Mouse (Mus musculus): ENCODE measurements around the gene Itih1. TPM values are rescaled to one million over a fixed set of nuclear protein-coding genes. Genes with fewer than 3 reads are reported as not detected.

The Itih1 gene
- polyA plus RNA-seq, 1 experiment from 2014 or later, result 101 TPM

DNA sequence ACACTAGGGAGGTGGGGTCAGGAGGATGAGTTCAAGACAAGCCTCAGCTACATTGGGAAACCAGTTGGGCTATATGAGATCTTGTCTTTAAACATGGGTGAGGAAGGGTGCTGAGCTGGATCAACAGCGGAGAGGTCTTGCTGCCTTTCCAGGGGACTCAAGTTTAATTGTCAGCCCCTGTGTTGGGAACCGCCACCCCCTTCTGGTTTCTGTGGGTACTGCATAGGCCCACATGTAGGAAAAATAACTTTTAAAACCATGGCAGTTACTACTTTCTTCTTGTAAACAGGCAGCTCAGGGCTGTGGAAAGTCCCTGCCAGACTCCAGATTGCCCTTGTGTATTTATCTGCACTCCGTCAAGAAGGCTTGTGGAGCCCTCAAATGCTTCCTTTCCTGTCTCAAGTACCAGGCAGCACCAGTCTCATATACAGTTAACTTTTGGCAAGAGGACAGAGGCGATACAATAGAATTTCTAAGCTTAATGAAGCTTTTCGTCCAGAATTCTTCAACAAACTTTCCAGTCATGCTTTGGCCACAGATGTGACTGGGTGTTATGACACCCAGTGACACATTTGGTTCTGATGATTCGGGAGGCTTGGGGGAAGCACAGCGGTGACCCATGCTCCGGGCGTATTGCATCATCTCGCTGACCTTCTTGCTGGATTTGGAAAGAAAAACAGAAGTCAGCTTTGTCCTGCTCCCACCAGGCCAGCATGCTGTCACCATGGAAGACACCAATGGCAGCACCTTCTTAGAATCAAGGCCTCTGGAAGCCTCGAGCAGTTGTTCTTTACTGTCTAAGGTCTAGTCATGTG is 978 bp upstream of the Itih1 start:
- H3K9ac ChIP-seq (ENCODE audit: low read depth, low read length), result peak overlapping the region; percentile 25; the same call in 1 of the 2 replicates
- 0 out of 2 replicates have a peak overlapping the region, but pooled peaks have one; percentile 10 for H3K4me2 ChIP-seq (ENCODE audit: low read depth, low read length)
- peak overlapping the region; percentile 88 for H3K27ac ChIP-seq (ENCODE audit: low read length)
- 44% methylated on average over 11 of the region's 11 CpGs for WGBS (ENCODE audit: insufficient replicate concordance)
- H3K36me3 ChIP-seq (ENCODE audit: control insufficient read depth, insufficient read depth), result no peaks in the 10 kb centered on the region
- H3K27me3 ChIP-seq (ENCODE audit: control insufficient read depth, insufficient read depth, low read depth, low read length), result no peaks in the 10 kb centered on the region
- peaks cover 6% of the 10 kb centered on the region; the same call in 1 of the 2 replicates for H3K4me1 ChIP-seq (ENCODE audit: control insufficient read depth, low read depth, low read length)
- H3K4me3 ChIP-seq (ENCODE audit: low read depth, low read length), result no peak overlapping the region
- peak; percentile 67 for ATAC-seq (ENCODE audit: low read depth)
- H3K9me3 ChIP-seq (replicated peaks; ENCODE audit: control insufficient read depth, low read length), result no peaks in the 10 kb centered on the region

DNA sequence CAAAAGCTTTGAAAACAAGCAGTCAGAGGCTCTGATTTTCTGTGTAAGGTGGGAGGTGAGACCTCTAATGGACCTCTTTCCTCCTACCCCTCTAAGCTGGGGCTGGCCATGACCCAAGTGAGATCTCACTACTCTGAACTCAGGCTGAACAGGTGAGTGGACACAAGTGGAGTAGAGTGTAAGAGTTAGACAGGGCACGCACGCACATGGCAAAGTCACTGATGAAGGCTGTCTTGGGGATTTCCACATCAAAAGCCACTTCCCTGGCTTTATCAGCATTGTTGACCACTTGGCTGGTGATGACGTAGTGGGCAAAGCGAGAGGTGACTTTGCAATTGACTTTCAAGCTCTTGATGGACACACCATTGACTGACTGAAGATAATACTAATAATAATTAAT is 835 bp downstream of the Itih1 start:
- Histone ChIP-seq H3K9me3 (replicated peaks; ENCODE audit: control insufficient read depth, low read length) (no peaks in the 10 kb centered on the region), H3K27ac (ENCODE audit: low read length) (no peak overlapping the region), H3K9ac (ENCODE audit: low read depth, low read length) (no peak overlapping the region), H3K36me3 (ENCODE audit: control insufficient read depth, insufficient read depth) (no peaks in the 10 kb centered on the region), H3K27me3 (ENCODE audit: control insufficient read depth, insufficient read depth, low read depth, low read length) (no peaks in the 10 kb centered on the region), H3K4me2 (ENCODE audit: low read depth, low read length) (peak overlapping the region; percentile 19), H3K4me1 (ENCODE audit: control insufficient read depth, low read depth, low read length) (peaks cover 6% of the 10 kb centered on the region; the same call in 1 of the 2 replicates), H3K4me3 (ENCODE audit: low read depth, low read length) (no peak overlapping the region)
- no peak for ATAC-seq (ENCODE audit: low read depth)
- 62% methylated on average over 4 of the region's 4 CpGs for WGBS (ENCODE audit: insufficient replicate concordance)

DNA sequence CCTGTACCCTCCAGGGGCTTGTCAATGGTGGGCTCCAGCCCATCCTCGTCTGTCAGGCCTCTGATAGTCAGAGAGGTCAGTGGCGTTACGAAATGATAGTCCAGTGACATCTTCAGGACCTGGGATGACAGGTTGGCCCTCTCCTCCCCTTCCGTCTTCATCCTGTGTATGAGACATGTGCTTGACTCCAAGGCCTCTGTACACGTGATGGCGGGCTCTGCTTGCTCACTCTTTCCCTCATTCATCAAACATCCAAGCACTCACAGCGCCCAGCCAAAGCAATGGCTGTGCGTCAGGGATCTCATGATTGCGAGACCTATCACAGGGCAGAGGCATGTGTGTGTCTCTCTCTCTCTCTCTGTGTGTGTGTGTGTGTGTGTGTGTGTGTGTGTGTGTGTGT is 9.7 kb downstream of the Itih1 start:
- Histone ChIP-seq H3K4me2 (ENCODE audit: low read depth, low read length) (no peak overlapping the region), H3K9ac (ENCODE audit: low read depth, low read length) (no peak overlapping the region), H3K36me3 (ENCODE audit: control insufficient read depth, insufficient read depth) (no peaks in the 10 kb centered on the region), H3K27me3 (ENCODE audit: control insufficient read depth, insufficient read depth, low read depth, low read length) (no peaks in the 10 kb centered on the region), H3K9me3 (replicated peaks; ENCODE audit: control insufficient read depth, low read length) (no peaks in the 10 kb centered on the region), H3K4me3 (ENCODE audit: low read depth, low read length) (no peak overlapping the region), H3K27ac (ENCODE audit: low read length) (no peak overlapping the region), H3K4me1 (ENCODE audit: control insufficient read depth, low read depth, low read length) (no peaks in the 10 kb centered on the region)
- ATAC-seq (ENCODE audit: low read depth), result no peak
- 71% methylated on average over 9 of the region's 9 CpGs for WGBS (ENCODE audit: insufficient replicate concordance)

DNA sequence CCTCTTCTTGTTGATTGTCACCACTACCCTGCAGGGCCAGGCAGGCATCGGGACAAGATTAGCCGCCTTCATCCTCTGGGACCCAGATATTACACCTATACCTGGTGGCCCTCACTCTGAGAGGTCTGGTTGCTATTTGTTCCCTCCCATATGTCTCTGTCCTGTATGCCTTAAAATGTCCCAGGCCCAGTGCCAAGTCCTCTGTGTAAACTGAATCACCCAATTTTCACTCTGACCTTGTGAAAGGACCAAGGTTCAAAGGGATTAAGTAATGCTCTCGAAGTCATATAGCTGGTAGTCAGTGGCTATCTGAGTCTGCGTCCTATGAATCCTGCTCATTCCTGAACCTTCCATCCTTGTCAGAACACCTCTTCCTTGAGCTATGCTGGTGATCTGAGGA is 12.7 kb downstream of the Itih1 start:
- no peak overlapping the region for H3K4me2 ChIP-seq (ENCODE audit: low read depth, low read length)
- H3K27ac ChIP-seq (ENCODE audit: low read length), result peak overlapping the region; percentile 3; the same call in 1 of the 2 replicates
- ATAC-seq (ENCODE audit: low read depth), result peak; percentile 80
- H3K27me3 ChIP-seq (ENCODE audit: control insufficient read depth, insufficient read depth, low read depth, low read length), result no peaks in the 10 kb centered on the region
- H3K4me1 ChIP-seq (ENCODE audit: control insufficient read depth, low read depth, low read length), result no peaks in the 10 kb centered on the region
- no peak overlapping the region for H3K9ac ChIP-seq (ENCODE audit: low read depth, low read length)
- no peaks in the 10 kb centered on the region for H3K9me3 ChIP-seq (replicated peaks; ENCODE audit: control insufficient read depth, low read length)
- H3K4me3 ChIP-seq (ENCODE audit: low read depth, low read length), result no peak overlapping the region
- H3K36me3 ChIP-seq (ENCODE audit: control insufficient read depth, insufficient read depth), result no peaks in the 10 kb centered on the region
- 74% methylated on average over 4 of the region's 4 CpGs for whole genome bisulfite sequencing (ENCODE audit: insufficient replicate concordance)

DNA sequence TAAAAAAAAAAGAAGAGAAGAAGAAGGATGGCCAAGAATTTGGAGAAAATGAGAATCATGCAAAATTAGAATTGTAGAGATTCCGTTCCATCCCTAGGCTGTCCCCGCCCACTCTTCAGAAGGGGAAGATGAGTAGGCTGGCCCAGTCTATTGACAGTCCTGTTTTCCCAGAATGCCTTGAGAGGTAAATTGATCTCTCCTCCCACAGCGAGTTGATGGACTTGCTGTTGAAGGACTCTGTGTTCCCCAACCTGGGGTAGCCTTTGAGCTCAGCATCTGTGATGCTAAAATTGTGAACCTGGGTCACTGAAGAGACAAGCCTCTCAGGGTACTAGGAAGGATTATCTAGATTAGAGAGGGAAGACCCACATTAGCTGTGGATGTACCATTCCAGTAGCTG is 17.6 kb downstream of the Itih1 start:
- Histone ChIP-seq H3K27me3 (ENCODE audit: control insufficient read depth, insufficient read depth, low read depth, low read length) (no peaks in the 10 kb centered on the region), H3K4me3 (ENCODE audit: low read depth, low read length) (no peak overlapping the region), H3K9ac (ENCODE audit: low read depth, low read length) (no peak overlapping the region), H3K36me3 (ENCODE audit: control insufficient read depth, insufficient read depth) (no peaks in the 10 kb centered on the region), H3K4me2 (ENCODE audit: low read depth, low read length) (no peak overlapping the region), H3K27ac (ENCODE audit: low read length) (no peak overlapping the region), H3K4me1 (ENCODE audit: control insufficient read depth, low read depth, low read length) (no peaks in the 10 kb centered on the region), H3K9me3 (replicated peaks; ENCODE audit: control insufficient read depth, low read length) (no peaks in the 10 kb centered on the region)
- no peak for ATAC-seq (ENCODE audit: low read depth)
- WGBS (ENCODE audit: insufficient replicate concordance), result 72% methylated on average over 3 of the region's 3 CpGs

DNA sequence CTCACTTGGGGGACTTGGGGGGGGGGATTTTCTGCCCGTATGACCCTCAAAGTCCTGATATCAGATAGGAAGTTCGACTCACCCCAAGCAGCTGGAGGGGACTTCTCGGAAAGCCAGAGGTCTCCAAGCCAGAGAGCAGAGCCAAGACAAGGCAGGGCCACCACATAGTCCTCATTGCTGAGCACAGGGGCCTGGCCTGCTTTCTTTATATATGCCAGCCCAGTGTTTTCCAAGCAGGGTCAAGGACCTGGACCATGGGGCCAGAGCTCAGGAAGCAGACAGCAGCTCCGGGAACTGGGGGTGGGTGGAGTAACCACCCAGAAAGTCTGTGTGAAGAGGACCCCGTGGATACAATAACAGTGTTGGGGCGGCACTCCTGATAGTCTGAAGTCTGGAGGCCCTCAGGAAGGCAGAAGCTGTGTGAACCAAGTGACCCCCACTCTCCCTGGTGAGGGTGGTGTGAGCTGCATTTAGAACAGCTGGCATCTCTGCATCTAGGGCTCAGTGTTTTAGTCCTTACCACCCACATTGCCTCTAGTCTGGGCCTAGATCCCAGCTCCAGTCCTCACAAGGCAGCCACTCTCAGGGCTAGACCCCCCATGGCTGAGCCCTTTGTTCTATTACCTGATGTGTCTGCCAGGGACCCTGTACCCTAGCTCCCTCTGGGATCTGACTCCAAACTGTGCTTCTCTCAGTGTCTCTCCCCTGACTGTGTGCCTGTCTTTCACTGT is 19.5 kb downstream of the Itih1 start, which contains the start of gene Itih3:
Gene Itih3, minus strand, starts transcription at position 386 of the 731 bp plus-strand sequence.
- Histone ChIP-seq H3K4me2 (ENCODE audit: low read depth, low read length) (peak within 1 kb of the TSS; percentile 40), H3K4me3 (ENCODE audit: low read depth, low read length) (peak within 1 kb of the TSS; percentile 44), H3K36me3 (ENCODE audit: control insufficient read depth, insufficient read depth) (no peaks in the 10 kb centered on the region), H3K9ac (ENCODE audit: low read depth, low read length) (peak within 1 kb of the TSS; percentile 35), H3K4me1 (ENCODE audit: control insufficient read depth, low read depth, low read length) (no peaks in the 10 kb centered on the region), H3K27me3 (ENCODE audit: control insufficient read depth, insufficient read depth, low read depth, low read length) (no peaks in the 10 kb centered on the region), H3K9me3 (replicated peaks; ENCODE audit: control insufficient read depth, low read length) (no peaks in the 10 kb centered on the region), H3K27ac (ENCODE audit: low read length) (peak within 1 kb of the TSS; percentile 68)
- WGBS (ENCODE audit: insufficient replicate concordance), result 43% methylated on average over 6 of the region's 6 CpGs
- peak; percentile 87 for ATAC-seq (ENCODE audit: low read depth)

DNA sequence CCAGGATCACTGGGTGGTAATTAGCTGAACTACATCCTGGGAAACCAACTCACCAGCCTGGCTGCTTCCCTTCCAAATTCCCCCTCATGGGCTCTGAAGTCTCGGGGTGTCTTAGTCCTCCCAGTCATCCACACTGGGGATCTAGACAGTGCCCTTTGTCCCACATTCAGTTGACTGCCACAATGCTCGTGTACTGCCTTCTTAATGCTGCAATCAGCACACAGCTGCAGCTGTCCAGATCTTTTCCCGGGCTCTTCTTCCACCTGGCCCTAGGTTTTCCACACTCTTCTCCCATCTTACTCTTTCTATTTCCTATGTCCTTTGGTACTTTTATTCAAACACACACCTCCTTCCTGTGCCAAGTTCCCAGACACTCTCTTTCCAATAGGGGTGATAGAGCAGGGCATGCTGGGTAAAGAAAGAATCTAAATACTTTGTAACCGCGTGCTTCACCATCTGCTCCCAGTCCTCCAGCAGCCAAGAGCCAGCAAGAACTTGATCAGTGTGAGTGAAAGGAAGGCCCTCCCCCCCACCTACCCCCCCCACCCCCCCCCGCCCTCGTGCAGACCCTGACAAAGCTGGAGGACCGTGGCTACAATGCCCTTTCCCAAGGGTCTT is 20.9 kb downstream of the Itih1 start:
- WGBS (ENCODE audit: insufficient replicate concordance), result 54% methylated on average over 8 of the region's 8 CpGs
- Histone ChIP-seq H3K9ac (ENCODE audit: low read depth, low read length) (peak overlapping the region; percentile 30; the same call in 1 of the 2 replicates), H3K27ac (ENCODE audit: low read length) (peak overlapping the region; percentile 17; the same call in 1 of the 2 replicates), H3K4me2 (ENCODE audit: low read depth, low read length) (peak overlapping the region; percentile 40), H3K4me1 (ENCODE audit: control insufficient read depth, low read depth, low read length) (no peaks in the 10 kb centered on the region), H3K27me3 (ENCODE audit: control insufficient read depth, insufficient read depth, low read depth, low read length) (no peaks in the 10 kb centered on the region), H3K36me3 (ENCODE audit: control insufficient read depth, insufficient read depth) (no peaks in the 10 kb centered on the region), H3K9me3 (replicated peaks; ENCODE audit: control insufficient read depth, low read length) (no peaks in the 10 kb centered on the region), H3K4me3 (ENCODE audit: low read depth, low read length) (peak overlapping the region; percentile 44)
- ATAC-seq (ENCODE audit: low read depth), result no peak; the same call in 1 of the 2 replicates

DNA sequence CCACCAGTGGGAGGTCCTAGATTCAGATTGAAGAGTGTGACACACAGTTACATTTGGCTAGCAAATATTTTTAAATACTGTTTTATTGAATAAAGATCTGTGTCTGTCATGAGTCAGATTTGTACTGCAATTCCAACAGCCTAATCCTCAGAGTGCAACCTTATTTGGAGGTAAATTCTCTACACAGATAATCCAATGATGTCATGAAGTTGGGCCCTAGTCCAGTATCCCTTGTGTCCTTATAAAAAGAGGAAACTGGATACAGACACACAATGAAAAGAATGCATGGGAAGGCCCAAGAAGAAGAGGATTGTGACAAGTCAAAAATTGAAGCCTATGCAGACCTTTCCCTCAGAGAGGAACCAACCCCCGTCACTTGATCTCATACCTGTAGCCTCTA is 26.6 kb downstream of the Itih1 start:
- ATAC-seq (ENCODE audit: low read depth), result no peak
- 67% methylated on average over 1 of the region's 1 CpGs for WGBS (ENCODE audit: insufficient replicate concordance)
- Histone ChIP-seq H3K9me3 (replicated peaks; ENCODE audit: control insufficient read depth, low read length) (no peaks in the 10 kb centered on the region), H3K4me2 (ENCODE audit: low read depth, low read length) (no peak overlapping the region), H3K9ac (ENCODE audit: low read depth, low read length) (no peak overlapping the region), H3K4me3 (ENCODE audit: low read depth, low read length) (no peak overlapping the region), H3K36me3 (ENCODE audit: control insufficient read depth, insufficient read depth) (no peaks in the 10 kb centered on the region), H3K27ac (ENCODE audit: low read length) (no peak overlapping the region), H3K27me3 (ENCODE audit: control insufficient read depth, insufficient read depth, low read depth, low read length) (no peaks in the 10 kb centered on the region), H3K4me1 (ENCODE audit: control insufficient read depth, low read depth, low read length) (no peaks in the 10 kb centered on the region)
